Mouse (Mus musculus) adrenal gland, postnatal 10 days (tissue): ENCODE results near the gene Nepn. TPM values are rescaled to one million over a fixed set of nuclear protein-coding genes. Genes with fewer than 3 reads are reported as not detected.

Source experiments
- DNase-seq: peaks from one replicate; pipeline ENCODE4 v3.0.0; 2021; ENCODE audit warnings: mixed read lengths
- total RNA-seq, 2 experiments: library from RNA; stranded (reverse); gene quantifications; 2 replicates each; pipeline ENCODE4 v1.2.3; 2021

The Nepn gene
- total RNA-seq, 2 experiments from 2014 or later, result 0.18 to 0.30 TPM

DNA sequence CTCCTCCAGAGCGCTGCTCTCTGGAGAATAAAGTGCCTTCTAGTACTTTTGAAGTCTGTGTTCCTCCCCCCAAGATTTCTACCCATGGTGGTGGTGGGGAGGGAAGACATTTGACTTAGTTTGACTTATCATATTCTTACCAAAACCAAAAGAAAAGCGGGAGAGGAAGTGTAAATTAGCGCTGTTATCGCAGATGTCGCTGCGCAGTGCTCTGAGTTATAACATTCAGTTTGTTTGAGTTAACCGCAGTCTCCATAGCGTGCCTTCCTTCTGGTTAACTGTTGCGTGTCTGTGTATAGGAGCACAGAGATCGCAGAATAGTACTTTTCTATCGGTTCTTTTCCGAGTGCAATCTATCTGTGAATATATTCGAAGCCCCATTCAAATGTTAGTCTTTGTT is 16.4 kb downstream of the Nepn start:
- no peak for DNase-seq

DNA sequence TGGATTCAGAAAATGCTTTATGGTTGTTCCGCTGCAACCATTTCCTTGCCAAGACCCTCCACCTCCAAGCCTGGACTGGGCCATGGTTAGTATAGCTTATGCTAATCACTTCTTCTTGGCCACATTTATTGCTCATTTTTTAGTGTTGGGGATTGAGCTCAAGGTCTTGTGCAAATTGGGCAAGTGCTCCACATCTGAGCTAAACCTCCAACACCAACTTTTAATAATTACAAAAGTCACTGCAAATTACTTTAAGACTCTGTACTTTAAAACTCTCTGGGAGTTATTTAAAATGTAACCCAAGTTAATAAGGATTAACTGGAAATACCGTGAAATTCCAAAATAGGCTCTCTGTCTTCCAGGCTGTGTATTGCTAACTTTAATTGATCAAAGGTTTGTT is 18.8 kb downstream of the Nepn start:
- DNase-seq, result no peak

DNA sequence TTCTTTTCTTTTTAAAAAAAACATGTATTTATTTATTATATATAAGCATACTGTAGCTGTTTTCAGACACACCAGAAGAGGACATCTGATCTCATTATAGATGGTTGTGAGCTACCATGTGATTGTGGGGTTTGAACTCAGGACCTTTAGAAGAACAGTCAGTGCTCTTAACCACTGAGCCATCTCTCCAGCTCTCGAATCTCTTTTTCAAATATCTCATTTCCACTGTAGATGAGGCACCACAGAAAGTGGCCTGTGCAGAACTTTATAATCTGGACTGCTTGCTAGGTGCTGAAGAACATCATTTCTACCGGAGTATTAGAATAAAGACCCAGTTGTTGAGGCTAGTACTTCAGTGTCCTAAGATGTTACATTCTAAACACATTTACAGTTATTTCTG is 26.2 kb downstream of the Nepn start:
- no peak for DNase-seq

DNA sequence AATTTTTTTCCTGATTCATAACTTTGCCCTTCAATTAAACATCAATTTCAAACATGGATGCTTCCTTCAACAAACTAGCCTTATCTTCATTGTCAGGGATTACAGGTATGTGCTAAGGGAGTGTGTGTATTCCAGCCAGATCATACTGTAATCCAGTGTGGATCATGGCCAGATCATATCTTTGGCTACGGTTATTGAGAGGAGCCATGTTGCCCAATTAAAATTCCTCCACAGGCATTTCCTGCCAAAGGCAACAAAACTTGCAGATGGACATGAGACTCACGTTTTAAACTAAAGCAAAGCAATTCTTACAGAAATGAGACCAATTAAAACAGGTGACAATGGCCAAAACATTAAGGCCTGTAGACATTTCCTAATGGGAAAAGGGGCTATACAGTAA is 27.7 kb downstream of the Nepn start:
- DNase-seq, result no peak

DNA sequence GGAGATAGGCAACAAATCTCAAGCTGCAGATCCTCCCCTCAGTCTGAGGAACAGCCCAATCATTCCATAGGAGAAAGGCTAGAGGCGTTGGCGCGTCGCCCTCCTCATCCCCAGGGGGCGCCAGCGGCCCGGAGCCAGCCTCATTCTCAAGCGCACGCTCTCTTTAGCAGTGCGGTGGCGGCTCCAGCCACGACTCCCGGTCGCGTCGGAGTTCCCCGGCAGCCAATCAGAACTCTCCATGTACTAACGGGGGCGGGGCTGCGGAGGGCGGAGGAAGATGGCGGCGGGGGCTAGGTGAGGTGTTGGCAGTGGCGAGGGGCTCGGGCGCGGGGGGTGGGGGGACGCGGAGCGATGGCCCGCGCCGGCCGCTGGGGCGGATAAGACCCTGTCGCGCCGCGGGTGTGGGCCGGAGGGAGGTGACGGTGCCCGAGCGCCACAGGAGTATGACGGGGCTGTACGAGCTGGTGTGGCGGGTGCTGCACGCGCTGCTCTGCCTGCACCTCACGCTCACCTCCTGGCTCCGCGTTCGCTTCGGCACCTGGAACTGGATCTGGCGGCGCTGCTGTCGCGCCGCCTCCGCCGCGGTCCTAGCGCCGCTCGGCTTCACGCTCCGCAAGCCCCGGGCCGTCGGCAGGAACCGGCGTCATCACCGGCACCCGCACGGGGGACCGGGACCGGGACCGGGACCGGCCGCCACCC is 28.7 kb downstream of the Nepn start, which contains the start of gene Nus1:
Gene Nus1 (plus strand): TSS at position 249 of the 699 bp plus-strand sequence.
- DNase-seq, result peak; percentile 98

DNA sequence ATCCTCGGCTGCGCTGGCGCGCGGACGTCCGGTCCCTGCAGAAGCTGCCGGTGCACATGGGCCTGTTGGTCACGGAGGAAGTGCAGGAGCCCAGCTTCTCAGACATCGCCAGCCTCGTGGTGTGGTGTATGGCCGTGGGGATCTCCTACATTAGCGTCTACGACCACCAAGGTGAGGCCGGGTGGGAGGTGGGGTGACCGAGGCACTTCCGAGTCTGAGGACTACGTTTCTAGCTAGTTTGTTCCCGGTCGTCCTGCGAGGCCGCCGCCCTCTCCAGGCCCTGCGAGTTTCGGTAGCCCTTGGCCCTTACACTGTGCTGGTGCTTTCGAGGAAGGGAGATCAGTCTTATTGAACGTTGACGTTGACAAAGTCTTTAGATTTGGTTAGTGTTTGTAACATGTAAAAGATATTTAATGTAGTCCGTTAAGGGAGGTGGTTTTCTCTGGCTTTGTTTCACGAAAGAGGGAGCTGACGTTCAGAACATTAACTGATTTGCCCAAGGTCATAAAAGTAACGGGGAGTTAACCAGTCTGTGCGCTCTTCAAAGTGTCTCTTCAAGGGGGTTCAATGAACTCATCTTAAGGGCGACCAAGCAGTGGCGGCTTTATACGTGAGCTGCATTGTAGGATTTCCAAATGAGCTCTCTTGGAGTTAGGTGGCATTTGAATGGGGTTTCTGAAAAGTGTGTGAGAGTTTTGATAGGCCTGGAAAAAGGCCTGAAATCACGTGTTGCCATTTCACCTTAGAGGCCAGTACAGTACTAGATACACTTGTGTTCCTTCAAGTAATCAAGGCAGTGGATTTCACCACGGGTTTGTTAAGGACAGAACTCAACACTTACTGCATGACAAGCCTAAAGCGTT is 29.5 kb downstream of the Nepn start:
- DNase-seq, result peak; percentile 14

DNA sequence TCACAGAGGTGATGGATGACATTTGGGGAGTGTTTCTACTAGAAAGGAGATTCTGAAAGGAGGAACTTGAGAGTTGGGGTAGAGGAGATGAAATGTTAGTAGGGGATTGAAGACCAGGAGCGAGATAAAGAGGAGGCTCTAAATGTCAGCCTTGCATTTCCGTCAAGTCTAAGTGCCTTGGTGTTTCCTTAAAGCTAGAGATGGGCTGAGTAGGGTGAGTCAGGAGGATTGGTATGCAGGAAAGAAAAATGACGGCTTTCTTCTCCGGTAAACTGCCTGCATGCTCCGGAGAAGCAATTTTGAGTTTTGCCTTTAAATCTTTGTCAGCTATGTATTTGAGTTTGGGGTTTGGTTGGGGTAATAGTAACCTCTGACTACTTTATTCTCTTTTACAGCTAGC is 30.2 kb downstream of the Nepn start:
- DNase-seq, result no peak

DNA sequence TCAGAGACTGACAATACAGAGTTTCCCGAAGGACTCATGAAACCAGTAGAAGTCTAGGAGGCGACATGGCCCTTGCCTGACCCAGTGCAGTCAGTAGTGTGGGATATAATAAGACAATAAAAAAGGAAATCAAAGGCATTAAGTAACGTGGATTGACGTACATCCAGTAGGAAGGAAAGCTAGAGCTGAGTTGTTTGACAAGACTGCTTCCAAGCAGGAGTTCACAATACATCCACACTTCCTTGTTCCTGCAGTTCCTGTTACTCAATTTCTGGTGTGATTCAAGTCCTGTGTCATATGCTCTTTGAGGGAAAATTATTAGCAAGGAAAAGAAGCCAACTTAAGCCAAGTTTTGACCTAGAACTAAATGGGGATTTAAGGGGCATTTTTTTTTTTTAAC is 30.6 kb downstream of the Nepn start:
- no peak for DNase-seq

DNA sequence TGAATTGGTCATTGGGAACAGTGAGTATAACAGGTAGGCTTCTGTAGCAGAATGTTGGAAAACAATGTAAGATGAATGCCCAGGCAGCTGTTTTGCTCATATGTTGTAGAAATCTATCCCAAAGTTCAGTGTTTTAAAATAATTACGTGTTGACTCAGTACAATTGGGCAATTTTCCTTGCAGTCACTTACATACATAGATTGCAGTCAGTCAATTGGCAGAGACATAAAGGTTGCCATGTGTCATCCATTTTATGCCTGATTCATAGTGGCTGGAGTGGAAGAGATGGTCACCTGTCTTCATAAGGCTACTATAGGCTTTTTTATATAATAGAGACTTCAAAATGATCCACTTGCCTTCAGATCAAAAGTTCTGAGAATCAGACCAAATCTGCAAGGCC is 31.8 kb downstream of the Nepn start:
- no peak for DNase-seq

DNA sequence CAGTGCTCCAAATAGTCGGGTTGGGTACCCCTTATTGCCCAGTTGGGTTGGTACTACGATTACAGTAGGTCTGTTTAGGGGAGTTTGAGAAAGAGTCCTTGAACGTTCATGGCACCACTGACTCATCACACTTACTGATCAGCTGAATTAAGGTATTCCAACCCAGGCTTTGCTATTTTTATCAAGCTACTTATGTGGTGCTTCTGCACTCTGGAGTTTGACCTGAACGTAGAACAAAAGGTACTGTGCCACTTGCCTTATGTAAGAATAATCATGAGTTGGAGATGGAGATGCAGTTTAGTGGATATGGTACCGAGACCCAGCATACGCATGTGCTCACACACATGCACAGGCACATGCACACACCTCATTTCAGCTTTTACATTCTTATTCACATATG is 32.9 kb downstream of the Nepn start:
- no peak for DNase-seq

DNA sequence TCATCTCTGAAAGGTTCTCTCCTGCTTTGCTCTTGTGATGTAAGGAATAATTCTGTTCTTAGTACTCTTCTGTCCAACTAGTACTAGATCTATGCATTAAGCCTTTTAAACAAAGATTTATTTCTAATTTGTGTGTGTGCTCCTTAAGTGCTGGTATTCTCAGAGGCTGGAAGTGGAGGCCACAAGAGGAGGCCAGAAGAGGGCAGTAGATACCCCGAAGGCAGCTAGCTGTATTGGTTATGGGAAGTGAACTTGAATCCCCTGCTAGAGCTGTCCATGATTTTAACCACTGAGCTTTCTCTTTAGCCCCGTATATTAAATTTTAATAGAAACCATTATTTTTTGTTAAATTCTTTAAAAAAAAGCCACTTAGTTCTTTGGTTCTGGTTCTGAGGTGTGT is 34.3 kb downstream of the Nepn start:
- peak; percentile 16 for DNase-seq

DNA sequence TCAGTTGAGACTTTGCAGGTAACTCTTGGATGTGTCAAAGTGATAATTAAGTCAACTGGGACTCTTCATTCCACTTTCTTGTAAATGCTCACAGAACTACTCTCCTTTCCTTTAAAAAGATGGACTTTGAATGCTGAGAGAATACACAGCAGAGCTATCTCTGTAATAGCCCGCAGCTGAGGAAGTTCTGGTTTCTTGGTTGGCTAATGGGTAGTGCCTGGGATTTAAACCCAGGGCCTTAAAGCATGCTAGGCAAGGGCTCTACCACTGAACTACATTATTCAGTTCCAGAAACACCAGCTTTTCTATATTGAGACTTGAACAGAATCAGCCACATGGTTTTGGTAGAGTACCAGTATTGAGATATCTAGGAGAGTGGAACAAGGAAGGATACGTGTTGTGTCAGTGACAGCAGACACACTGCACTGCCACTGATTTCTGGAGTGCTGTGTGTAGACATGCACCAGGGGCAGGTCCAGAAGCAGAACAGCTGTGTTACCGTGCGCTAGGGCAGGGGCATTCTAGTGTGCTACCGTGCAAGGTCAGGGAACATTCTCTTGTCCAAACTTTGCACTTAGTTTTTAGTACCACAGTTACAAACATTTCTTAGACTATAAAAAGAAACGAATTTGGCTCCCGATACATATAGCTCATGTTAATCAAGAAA is 37.7 kb downstream of the Nepn start:
- DNase-seq, result no peak

DNA sequence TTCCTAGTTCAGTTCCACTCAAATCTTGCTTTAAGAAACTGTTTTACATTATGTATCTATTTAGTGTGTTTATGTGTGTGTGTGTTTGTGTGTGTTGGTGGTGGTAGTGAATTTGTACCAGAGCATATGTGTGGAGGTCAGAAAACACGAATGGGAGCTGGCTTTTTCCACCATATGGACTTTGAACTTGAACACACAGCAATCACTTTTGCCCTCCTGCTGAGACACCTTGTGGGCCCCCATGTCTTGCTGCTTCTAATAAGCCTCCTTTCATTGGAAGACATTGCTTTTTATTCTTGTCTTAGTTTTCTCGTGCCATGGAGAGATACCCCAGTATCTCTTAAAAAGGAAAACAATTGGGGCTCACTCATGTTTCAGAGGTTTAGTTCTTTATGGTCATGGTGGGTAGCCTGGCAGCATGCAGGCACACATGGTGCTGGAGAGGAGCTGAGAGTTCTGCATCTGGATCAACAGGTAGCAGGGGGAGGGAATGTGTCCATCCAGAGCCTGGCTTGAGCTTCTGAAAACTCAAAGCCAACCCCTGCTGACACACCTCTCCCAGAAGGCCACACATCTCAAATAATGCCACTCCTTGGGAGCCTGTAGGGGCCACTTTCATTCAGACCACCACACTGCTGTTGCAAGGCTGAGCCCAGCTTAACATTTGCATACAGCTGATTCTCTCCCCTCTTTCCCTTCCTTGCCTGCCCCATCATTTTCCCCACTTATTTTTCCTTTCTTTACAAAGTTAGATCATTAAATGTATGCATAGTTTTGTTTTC is 39.1 kb downstream of the Nepn start:
- no peak for DNase-seq

DNA sequence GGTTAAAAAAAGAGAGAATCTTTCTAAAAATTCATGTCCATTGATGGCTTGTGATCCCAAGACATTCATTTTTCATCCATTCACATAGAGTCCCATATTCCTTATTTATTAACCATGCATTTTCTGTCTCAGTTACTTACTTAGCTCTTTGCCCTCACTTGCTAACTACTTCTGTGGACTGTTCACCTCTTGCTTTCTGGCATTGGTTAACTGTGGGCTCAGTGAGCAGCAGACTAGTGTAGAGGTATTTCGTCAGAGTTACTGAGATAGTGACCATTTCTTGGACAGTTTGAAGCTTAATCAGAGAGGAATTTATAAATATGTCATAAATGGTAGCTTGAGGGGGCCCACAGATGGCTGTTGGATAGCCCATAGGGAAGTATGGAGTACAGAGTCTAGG is 42.2 kb downstream of the Nepn start:
- DNase-seq, result no peak

DNA sequence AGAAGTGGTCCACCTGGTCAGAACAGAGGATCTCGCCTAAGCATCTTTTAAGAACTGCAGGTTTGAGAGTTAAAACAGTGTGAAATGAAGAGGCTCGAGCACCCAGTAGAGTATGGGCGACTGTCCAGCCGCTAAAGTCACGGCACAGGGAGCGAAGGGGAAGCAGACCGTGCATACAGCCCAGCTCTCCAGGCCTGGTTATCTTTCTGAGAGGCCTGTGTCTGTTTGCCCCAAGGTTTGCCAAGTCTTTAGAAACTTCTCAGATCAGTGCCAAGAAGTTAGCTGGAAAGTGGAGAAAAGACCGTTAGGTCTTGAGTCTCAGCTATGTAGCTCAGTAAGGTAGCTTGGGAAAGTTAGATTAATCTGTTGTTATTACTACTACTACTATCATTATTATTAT is 46.1 kb downstream of the Nepn start:
- no peak for DNase-seq

Other genes with a start within 250 kb of the Nepn start
- gene Ros1, start 193.7 kb upstream of the Nepn start, total RNA-seq, result under 1 TPM in 1 of 2 experiments, not detected in 1; 0.09 TPM
- 1 to 10 TPM; 6.8 to 7.0 TPM for gene Dcbld1, start 155.4 kb upstream of the Nepn start, total RNA-seq
- gene Gm26741, start 30.2 kb upstream of the Nepn start, total RNA-seq, result not detected
- gene Gopc, start 6.8 kb upstream of the Nepn start, total RNA-seq, result 10 to 100 TPM; 22.8 to 23.5 TPM
- 10 to 100 TPM; 40.8 to 44.2 TPM for gene Nus1, start 28.6 kb downstream of the Nepn start, total RNA-seq